Mouse (Mus musculus) stomach, embryonic 15.5 days (tissue): ENCODE results near the gene Sfmbt2. TPM values are rescaled to one million over a fixed set of nuclear protein-coding genes. Genes with fewer than 3 reads are reported as not detected.
"Not testable (repeated sequence)": the region's sequence is repeated elsewhere in the genome, so short reads cannot be mapped to it uniquely, and the experiment has no call there.

Experiments used
- ATAC-seq: fragments of 200-750 bp; cut with Nextera tagmentation; 2 replicates; pipeline ENCODE4 v1.8.0; 2017; ENCODE audit warnings: low read depth, moderate number of reproducible peaks, moderate TSS enrichment; ENCODE audit not compliant: insufficient read depth, low FRiP score
- H3K27ac ChIP-seq: fragments of 300-500 bp; sonication (generic); 2 replicates; pipeline ENCODE4 v1.5.1; 2015; ENCODE audit warnings: mild to moderate bottlenecking, inconsistent platforms
- H3K27me3 ChIP-seq: fragments of 300-500 bp; sonication (generic); replicated peaks from 2 replicates; pipeline ENCODE4 v1.6.1; 2015; ENCODE audit warnings: inconsistent platforms
- H3K36me3 ChIP-seq: fragments of 300-500 bp; sonication (generic); 2 replicates; pipeline ENCODE4 v1.6.1; 2015; ENCODE audit warnings: inconsistent platforms
- H3K4me1 ChIP-seq: fragments of 300-500 bp; sonication (generic); 2 replicates; pipeline ENCODE4 v1.6.1; 2015; ENCODE audit warnings: inconsistent platforms
- H3K4me2 ChIP-seq: fragments of 300-500 bp; sonication (generic); 2 replicates; pipeline ENCODE4 v1.6.1; 2015; ENCODE audit warnings: mild to moderate bottlenecking, inconsistent platforms
- H3K4me3 ChIP-seq: fragments of 300-500 bp; sonication (generic); replicated peaks from 2 replicates; pipeline ENCODE4 v1.5.1; 2015; ENCODE audit warnings: inconsistent platforms
- H3K9ac ChIP-seq: fragments of 300-500 bp; sonication (generic); 2 replicates; pipeline ENCODE4 v1.6.1; 2015; ENCODE audit warnings: inconsistent platforms
- H3K9me3 ChIP-seq: fragments of 300-500 bp; sonication (generic); 2 replicates; pipeline ENCODE4 v1.6.1; 2016; ENCODE audit warnings: inconsistent platforms
- WGBS: fragments of 180-500 bp; shearing (Covaris S2); methylation state at CpG from one replicate; pipeline ENCODE4 v1.1.7; 2015; 5-methylcytosine and 5-hydroxymethylcytosine counted together
- polyA plus RNA-seq: library from polyadenylated mRNA; unstranded; fragments of >200 nt; fragmentation: Nextera tagmentation; extraction: Ambion mirVana; gene quantifications from 2 replicates; pipeline ENCODE4 v1.2.1, GENCODE M21; 2015

Sfmbt2 gene
- polyA plus RNA-seq: 3.0 TPM in 2 replicates

DNA sequence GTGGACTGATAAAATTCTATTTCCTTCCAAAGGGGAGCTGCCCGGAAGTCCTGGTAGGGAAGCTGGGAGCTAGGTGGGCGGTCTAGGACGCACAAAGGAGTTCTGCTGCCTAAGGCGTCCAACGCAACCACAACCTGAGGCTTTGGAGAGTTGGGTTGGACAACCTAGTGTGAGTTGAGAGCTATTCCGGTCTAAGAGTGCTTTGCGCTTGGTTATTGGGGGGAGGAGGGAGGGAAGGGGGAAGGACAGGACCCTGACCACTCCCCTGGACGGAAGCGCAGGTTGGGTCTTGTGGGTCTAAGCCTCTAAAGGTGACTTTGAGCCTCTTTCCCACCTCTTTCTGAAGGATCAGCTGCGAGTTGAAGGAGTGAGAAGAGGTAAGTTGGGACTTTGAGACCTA is at the start of gene Sfmbt2:
Gene Sfmbt2 (plus strand): TSS at position 335 of the 400 bp plus-strand sequence.
- H3K27me3 ChIP-seq: peaks cover 31% of the 10 kb centered on the region
- H3K4me3 ChIP-seq: no peak within 1 kb of the TSS

DNA sequence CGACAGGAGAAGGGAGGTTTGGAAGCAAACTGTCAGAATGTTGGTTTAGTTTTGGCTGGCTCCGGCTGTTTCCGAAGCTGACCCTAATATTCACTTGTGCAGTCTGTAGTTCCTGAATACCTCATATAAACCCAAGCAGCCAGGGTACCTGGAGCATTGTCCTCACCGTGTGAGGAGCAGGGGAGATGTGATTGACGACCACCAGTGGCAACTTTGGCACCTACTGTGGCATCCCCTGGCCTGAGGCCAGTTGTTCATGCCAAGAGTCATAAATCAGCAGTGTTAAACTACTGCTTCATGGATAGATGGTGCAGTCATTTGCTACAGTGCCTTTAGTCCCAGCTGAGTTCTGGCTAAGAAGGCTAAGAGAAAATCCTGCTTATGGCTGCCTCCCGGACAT is 49.2 kb upstream of the Sfmbt2 start:
- Histone ChIP-seq H3K27ac (no peak overlapping the region), H3K4me1 (no peaks in the 10 kb centered on the region), H3K36me3 (no peaks in the 10 kb centered on the region), H3K9me3 (no peaks in the 10 kb centered on the region), H3K4me2 (no peak overlapping the region), H3K9ac (no peak overlapping the region), H3K4me3 (no peak overlapping the region), H3K27me3 (no peaks in the 10 kb centered on the region)
- 49% methylated on average over 6 of the region's 6 CpGs for WGBS
- ATAC-seq: no peak

More for the DNA sequence above, at the start of gene Sfmbt2:
- Histone ChIP-seq H3K4me1 (peaks cover 13% of the 10 kb centered on the region), H3K4me2 (no peak within 1 kb of the TSS; the same call in 1 of the 2 replicates), H3K36me3 (no peaks in the 10 kb centered on the region), H3K9ac (no peak within 1 kb of the TSS), H3K27ac (no peak within 1 kb of the TSS), H3K9me3 (no peaks in the 10 kb centered on the region)
- under 1% methylated on average over 10 of the region's 10 CpGs for WGBS
- ATAC-seq: no peak

DNA sequence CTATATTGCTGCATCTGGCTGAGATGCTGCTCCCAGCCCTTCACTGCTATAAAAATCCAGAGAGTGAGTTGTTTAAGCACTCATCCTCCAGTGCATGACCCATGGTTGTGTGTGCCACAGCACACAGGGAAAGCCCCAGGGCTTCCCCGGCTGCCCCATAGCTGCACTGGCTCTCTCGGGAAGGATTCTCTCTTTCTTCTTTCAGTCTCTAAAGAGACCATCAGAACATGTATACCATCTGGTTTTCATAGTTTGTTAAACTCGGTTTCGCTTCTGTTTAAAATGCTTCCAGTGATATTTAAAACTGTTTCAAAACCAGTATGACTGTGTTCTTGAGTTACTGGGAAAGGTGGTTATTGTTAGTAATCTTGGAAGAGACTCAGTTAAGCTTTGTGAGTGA is 47.1 kb upstream of the Sfmbt2 start:
- Histone ChIP-seq H3K4me1 (no peaks in the 10 kb centered on the region), H3K27me3 (no peaks in the 10 kb centered on the region), H3K9me3 (no peaks in the 10 kb centered on the region), H3K4me3 (no peak overlapping the region), H3K27ac (no peak overlapping the region), H3K36me3 (no peaks in the 10 kb centered on the region), H3K9ac (no peak overlapping the region), H3K4me2 (no peak overlapping the region)
- ATAC-seq: no peak
- WGBS: 84% methylated on average over 4 of the region's 4 CpGs

DNA sequence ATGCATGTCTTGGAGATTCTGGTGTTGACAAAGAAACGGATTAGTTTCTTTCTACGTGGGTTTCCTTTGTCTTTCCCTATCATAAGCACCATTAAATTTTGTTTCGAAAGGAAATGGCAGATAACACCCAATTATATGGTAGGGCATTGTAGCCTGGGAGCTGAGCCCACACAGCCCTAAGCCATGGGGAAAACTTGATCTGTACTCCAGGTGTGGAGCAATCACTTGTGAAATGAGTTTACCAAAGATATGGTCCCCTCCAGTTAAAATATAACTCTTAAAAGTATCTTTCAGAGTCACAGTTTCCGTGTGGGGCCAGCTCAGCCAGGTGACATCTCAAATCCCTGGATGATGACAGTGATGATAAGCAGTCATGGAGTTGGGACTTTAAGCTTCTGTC is 45.3 kb upstream of the Sfmbt2 start:
- no peak for ATAC-seq
- Histone ChIP-seq H3K9ac (no peak overlapping the region), H3K27me3 (no peaks in the 10 kb centered on the region), H3K4me3 (no peak overlapping the region), H3K4me1 (no peaks in the 10 kb centered on the region), H3K4me2 (no peak overlapping the region), H3K9me3 (no peaks in the 10 kb centered on the region), H3K36me3 (no peaks in the 10 kb centered on the region), H3K27ac (no peak overlapping the region)
- 72% methylated on average over 4 of the region's 4 CpGs for WGBS

DNA sequence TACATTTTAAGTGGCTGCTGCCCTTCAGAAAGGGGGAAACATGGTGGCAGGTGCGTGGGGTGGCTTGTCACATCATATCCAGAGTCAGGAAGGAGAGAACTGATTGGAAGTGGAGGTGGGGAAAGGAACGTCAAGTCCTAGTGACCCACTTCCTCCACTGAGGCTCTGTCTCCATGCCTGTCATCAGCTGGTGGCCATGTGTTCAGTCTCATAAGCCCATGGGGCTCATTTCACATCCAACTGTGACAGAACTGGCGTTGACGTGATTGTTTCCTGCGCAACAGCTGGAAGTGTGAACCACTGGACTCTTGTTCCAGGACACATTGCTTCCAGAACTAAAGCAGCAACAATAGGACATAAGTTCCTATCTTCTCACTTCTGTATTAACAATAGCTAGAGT is 40.1 kb upstream of the Sfmbt2 start:
- H3K27me3 ChIP-seq: no peaks in the 10 kb centered on the region
- H3K9me3 ChIP-seq: no peaks in the 10 kb centered on the region
- no peaks in the 10 kb centered on the region for H3K4me1 ChIP-seq
- no peak overlapping the region for H3K4me2 ChIP-seq
- no peaks in the 10 kb centered on the region for H3K36me3 ChIP-seq
- no peak overlapping the region for H3K27ac ChIP-seq
- no peak overlapping the region for H3K4me3 ChIP-seq
- ATAC-seq: no peak
- H3K9ac ChIP-seq: no peak overlapping the region
- WGBS: 72% methylated on average over 5 of the region's 5 CpGs

DNA sequence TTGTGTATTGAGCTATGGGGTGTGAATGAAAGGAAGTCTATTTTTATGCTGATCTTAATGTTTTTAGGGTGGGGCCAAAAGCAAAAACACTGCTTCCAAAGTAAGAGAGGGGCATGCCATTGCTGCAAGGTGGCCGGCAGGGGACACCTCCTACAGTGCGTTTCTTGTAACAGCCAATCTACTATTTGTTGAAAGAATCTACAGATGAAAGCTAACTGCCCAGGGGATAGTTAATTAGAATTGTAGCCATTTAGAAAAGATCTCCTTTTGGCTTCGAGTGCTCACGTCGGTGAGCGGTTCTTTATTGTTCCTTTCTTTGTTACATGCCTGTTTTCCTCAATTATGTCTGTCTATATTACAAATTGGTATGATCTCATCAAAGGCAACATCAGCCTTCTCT is 36.0 kb upstream of the Sfmbt2 start:
- 41% methylated on average over 6 of the region's 6 CpGs for WGBS
- Histone ChIP-seq H3K4me3 (no peak overlapping the region), H3K9ac (no peak overlapping the region), H3K4me1 (no peaks in the 10 kb centered on the region), H3K9me3 (no peaks in the 10 kb centered on the region), H3K27me3 (no peaks in the 10 kb centered on the region), H3K4me2 (no peak overlapping the region), H3K36me3 (no peaks in the 10 kb centered on the region), H3K27ac (no peak overlapping the region)
- no peak for ATAC-seq

DNA sequence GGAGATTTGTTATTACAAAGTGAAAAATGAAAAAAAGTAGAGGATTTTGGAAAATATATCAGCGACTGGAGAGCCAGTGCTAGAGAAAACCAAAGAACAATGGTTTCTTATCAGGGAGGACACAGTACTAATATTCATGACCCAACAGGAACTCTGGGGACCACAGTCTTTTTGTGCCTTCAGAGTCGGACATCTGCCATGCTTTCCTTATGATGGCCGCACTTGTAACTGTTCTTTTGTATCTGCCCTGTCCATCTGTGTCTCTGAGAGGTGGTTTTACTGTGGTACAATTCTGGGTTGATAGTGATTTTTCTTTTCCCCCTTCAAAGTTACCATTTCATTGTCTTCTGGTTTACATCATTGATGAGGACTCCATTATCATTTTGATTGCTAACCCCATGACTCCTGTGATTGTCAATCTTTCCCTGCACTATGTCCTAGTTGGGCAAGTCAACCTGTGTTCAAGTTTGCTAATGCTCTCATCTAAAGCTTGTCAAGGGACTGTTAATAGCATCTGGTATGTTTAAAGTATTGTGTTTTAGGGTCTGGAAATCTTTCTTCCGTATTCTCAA is 35.2 kb upstream of the Sfmbt2 start:
- Histone ChIP-seq H3K4me3 (no peak overlapping the region), H3K4me2 (no peak overlapping the region), H3K27me3 (no peaks in the 10 kb centered on the region), H3K9me3 (no peaks in the 10 kb centered on the region), H3K27ac (no peak overlapping the region), H3K9ac (no peak overlapping the region), H3K36me3 (no peaks in the 10 kb centered on the region), H3K4me1 (no peaks in the 10 kb centered on the region)
- WGBS: 59% methylated on average over 4 of the region's 4 CpGs
- no peak for ATAC-seq

DNA sequence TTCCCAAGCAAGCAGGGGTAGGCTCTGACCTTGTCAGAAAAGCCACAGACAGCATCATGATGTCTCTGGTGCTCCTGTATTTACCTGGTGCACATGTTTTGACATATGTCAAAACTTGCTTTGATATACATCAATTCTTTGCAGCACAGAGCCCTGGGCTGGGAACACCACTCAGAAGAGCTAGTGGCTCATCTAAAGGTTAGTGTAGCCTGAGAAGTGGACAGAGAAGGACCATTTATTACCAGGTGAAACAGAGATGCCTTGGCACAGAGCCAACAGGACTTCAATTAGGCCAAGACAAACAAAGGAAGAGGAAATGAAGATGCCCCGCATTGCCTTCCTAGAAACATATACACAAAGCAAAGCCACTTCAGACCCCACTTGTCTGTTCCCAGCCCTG is 30.3 kb upstream of the Sfmbt2 start:
- Histone ChIP-seq H3K4me3 (no peak overlapping the region), H3K4me2 (no peak overlapping the region), H3K27ac (no peak overlapping the region), H3K9me3 (no peaks in the 10 kb centered on the region), H3K9ac (no peak overlapping the region), H3K36me3 (no peaks in the 10 kb centered on the region), H3K27me3 (no peaks in the 10 kb centered on the region), H3K4me1 (no peaks in the 10 kb centered on the region)
- WGBS: 50% methylated on average over 1 of the region's 1 CpGs
- ATAC-seq: no peak

DNA sequence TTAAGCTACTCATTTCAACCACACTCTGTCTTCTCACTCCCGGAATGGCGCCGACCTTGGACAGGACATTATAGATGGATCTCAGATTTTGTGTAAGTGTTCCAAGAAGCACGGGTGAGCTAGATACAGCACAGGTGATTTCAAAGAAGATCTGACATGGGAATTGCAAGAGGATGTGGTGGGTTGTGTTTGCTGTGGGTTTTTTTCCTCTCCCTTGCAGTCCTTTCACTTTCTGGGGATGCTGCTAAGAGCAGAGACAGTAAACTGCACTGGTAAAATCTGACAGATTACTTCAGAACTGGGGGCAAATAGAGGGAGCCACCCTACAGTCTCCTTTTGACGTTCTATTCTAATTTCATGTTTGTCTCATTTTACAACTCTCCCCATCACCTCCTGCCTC is 26.8 kb upstream of the Sfmbt2 start:
- no peaks in the 10 kb centered on the region for H3K36me3 ChIP-seq
- no peak for ATAC-seq
- WGBS: 71% methylated on average over 5 of the region's 5 CpGs
- no peak overlapping the region for H3K27ac ChIP-seq
- no peak overlapping the region for H3K4me3 ChIP-seq
- H3K9ac ChIP-seq: no peak overlapping the region
- no peaks in the 10 kb centered on the region for H3K27me3 ChIP-seq
- H3K4me2 ChIP-seq: no peak overlapping the region
- no peaks in the 10 kb centered on the region for H3K9me3 ChIP-seq
- no peaks in the 10 kb centered on the region for H3K4me1 ChIP-seq

DNA sequence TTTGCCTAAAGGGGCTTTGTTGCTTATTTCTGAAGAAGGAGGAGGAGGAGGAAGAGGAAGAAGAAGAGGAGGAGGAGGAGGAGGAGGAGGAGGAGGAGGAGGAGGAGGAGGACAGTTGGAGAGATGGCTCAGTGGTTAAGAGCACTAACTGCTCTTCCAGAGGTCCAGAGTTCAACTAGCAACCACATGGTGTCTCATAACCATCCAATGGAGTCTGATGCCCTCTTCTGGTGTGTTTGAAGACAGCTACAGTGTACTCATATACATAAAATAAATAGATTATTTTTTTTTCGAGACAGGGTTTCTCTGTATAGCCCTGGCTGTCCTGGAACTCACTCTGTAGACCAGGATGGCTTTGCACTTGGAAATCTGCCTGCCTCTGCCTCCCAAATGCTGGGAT is 26.2 kb upstream of the Sfmbt2 start:
- H3K4me2 ChIP-seq, ATAC-seq, H3K27ac ChIP-seq, H3K4me3 ChIP-seq, H3K9me3 ChIP-seq, H3K36me3 ChIP-seq, H3K4me1 ChIP-seq, H3K27me3 ChIP-seq, H3K9ac ChIP-seq: not testable (repeated sequence)
- WGBS: 88% methylated on average over 1 of the region's 1 CpGs

DNA sequence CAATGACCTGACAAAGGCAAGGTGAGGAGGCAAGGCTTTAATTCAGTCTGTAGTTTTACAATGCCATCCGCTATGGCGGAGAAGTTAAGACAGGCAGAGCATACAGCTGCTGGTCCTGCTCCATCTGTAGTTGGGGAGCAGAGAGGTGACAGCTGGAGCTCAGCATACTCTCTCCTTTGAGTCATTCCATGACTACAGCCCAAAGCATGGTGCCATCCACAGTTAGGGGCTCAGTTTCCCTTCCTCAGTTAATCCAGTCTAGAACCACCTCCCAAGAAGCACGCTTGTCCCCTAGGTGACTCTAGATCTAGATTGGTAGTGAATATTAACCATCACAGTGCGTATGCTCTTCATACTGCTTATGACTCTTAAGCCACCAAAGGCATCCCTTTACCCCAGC is 23.1 kb upstream of the Sfmbt2 start:
- WGBS: 88% methylated on average over 4 of the region's 4 CpGs
- Histone ChIP-seq H3K36me3 (no peaks in the 10 kb centered on the region), H3K4me3 (no peak overlapping the region), H3K27ac (no peak overlapping the region), H3K4me1 (no peaks in the 10 kb centered on the region), H3K9me3 (no peaks in the 10 kb centered on the region), H3K4me2 (no peak overlapping the region), H3K27me3 (no peaks in the 10 kb centered on the region), H3K9ac (no peak overlapping the region)
- ATAC-seq: no peak

DNA sequence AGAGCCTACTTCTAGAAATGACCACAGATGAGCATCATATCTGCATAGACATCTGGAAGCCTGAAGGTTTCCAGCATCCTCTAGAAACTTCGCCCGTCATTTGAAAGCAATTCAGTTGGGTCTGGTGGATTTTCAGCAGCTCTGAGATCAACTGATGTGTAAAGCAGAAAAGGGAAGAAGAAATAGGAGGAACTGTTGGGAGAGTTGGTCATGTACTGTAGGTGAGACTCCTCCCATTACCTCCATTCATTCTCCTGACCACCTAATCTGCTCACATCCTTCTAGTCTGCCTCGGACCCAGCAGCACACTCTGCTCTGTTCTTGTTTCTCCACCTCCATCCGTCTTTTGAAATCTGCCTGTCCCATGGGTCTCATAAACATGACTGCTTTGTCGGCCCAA is 22.3 kb upstream of the Sfmbt2 start:
- no peaks in the 10 kb centered on the region for H3K36me3 ChIP-seq
- WGBS: 75% methylated on average over 5 of the region's 5 CpGs
- H3K4me3 ChIP-seq: no peak overlapping the region
- H3K4me2 ChIP-seq: no peak overlapping the region
- ATAC-seq: no peak
- H3K4me1 ChIP-seq: no peaks in the 10 kb centered on the region
- H3K27me3 ChIP-seq: no peaks in the 10 kb centered on the region
- H3K27ac ChIP-seq: no peak overlapping the region
- no peaks in the 10 kb centered on the region for H3K9me3 ChIP-seq
- no peak overlapping the region for H3K9ac ChIP-seq

DNA sequence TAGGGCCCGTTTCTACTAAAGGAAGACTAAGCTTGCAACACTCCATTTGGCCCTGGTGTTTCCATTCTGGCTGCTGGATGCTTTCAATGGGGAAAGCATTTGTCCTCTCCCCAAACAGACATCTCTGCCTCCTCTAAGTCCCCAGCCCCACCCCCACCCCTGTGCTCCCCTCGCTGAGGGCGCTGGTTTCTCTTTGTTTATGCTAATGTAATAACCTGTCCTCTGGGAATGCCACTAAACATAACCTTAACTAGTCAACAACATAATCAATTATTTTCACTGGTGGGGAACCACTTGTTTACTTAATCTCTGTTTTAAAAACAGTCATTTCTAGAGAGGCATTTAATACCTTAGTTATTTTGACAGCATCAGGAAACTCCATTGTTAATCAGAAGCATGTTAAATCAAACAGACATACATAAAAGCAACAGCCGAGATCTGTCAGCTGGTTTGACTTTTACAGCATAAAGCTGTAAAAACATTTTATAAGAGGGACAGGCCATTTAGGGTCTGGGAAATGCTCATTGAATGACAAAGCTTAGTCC is 20.0 kb upstream of the Sfmbt2 start:
- no peaks in the 10 kb centered on the region for H3K9me3 ChIP-seq
- no peak overlapping the region for H3K4me2 ChIP-seq
- H3K27me3 ChIP-seq: no peaks in the 10 kb centered on the region
- no peaks in the 10 kb centered on the region for H3K4me1 ChIP-seq
- no peak overlapping the region for H3K9ac ChIP-seq
- no peak for ATAC-seq
- H3K27ac ChIP-seq: no peak overlapping the region
- no peaks in the 10 kb centered on the region for H3K36me3 ChIP-seq
- WGBS: 18% methylated on average over 4 of the region's 4 CpGs
- no peak overlapping the region for H3K4me3 ChIP-seq
